Comparison of ENCODE assay signal across 35 mouse cellular contexts in the genomic region with DNA sequence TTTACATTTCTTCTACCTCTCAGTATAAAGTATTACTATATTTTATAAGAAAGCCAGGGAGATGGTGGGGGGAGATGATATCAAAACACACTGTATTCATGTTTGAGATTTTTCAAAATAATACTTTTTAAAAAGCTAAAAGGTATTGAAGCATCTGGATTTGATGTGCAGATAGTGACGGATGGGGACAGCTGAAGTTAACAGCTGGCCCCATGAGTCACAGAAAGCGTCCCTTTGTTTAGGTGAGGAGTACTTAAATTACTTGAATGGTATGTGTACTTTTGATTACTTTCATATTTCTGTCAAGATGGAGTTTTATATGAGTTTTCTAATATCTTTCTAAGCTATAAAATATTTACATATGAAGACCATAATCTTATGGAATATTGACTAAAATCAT.
"Had no signal": no experiment of that assay in that cellular context is flagged by ENCODE, and none has a peak within 500 bp of the region (broad histone marks: within the 10 kb centered on the region; RNA-seq: fewer than 3 reads in every experiment).

No protein-coding gene starts in this region.

- DNase-seq: heart, postnatal 10 days; heart, postnatal 14 days; heart, postnatal 36 days; heart, postnatal 4 days; kidney, adult 11 months; kidney, adult 18-20 months; kidney, adult 2 months; kidney, adult 8-10 months; kidney, adult 9 months; kidney, postnatal 10 days; kidney, postnatal 14 days; kidney, postnatal 25 days; kidney, postnatal 36 days; kidney, postnatal 4 days; layer of hippocampus, adult 9-11 months; layer of hippocampus, postnatal 36 days had no signal

- ATAC-seq: hindbrain, embryonic 16.5 days; hindbrain, postnatal 0 days; inflammation-experienced regulatory T-cells, adult 6 months; intestine, embryonic 15.5 days; intestine, embryonic 16.5 days; intestine, postnatal 0 days had no signal

- H3K27me3 ChIP-seq: heart, embryonic 12.5 days; heart, embryonic 13.5 days; heart, embryonic 15.5 days; hindbrain, embryonic 12.5 days; hindbrain, embryonic 13.5 days; hindbrain, embryonic 15.5 days; intestine, embryonic 15.5 days; kidney, embryonic 15.5 days had no signal

- H3K36me3 ChIP-seq: hindbrain, embryonic 12.5 days; hindbrain, embryonic 15.5 days had no signal

- H3K9me3 ChIP-seq: heart, embryonic 10.5 days; heart, embryonic 12.5 days; heart, embryonic 13.5 days; heart, embryonic 15.5 days; hindbrain, embryonic 10.5 days; hindbrain, embryonic 12.5 days; hindbrain, embryonic 13.5 days; hindbrain, embryonic 15.5 days; intestine, embryonic 15.5 days; kidney, embryonic 15.5 days had no signal

- H3K4me3 ChIP-seq: heart, embryonic 10.5 days; heart, embryonic 12.5 days; heart, embryonic 13.5 days; heart, embryonic 15.5 days; hindbrain, embryonic 10.5 days; hindbrain, embryonic 12.5 days; hindbrain, embryonic 13.5 days; hindbrain, embryonic 15.5 days; intestine, embryonic 15.5 days; kidney, embryonic 15.5 days; layer of hippocampus, adult 2 months had no signal

- H3K4me2 ChIP-seq: heart, embryonic 11.5 days; heart, embryonic 12.5 days; heart, embryonic 13.5 days; heart, embryonic 15.5 days; hindbrain, embryonic 12.5 days; hindbrain, embryonic 13.5 days; hindbrain, embryonic 14.5 days; hindbrain, embryonic 15.5 days; intestine, embryonic 15.5 days; kidney, embryonic 15.5 days had no signal

- H3K27ac ChIP-seq: heart, embryonic 10.5 days; heart, embryonic 15.5 days; hindbrain, embryonic 10.5 days; hindbrain, embryonic 12.5 days; hindbrain, embryonic 13.5 days; hindbrain, embryonic 14.5 days; hindbrain, embryonic 15.5 days; hindbrain, postnatal 0 days; intestine, embryonic 15.5 days; kidney, embryonic 15.5 days; kidney, postnatal 0 days; layer of hippocampus, adult 2 months had no signal

- H3K9ac ChIP-seq: heart, embryonic 12.5 days; heart, embryonic 13.5 days; heart, embryonic 15.5 days; hindbrain, embryonic 12.5 days; hindbrain, embryonic 13.5 days; hindbrain, embryonic 14.5 days; hindbrain, embryonic 15.5 days; intestine, embryonic 15.5 days; kidney, embryonic 15.5 days had no signal

- H3K4me1 ChIP-seq: hindbrain, embryonic 10.5 days; hindbrain, embryonic 12.5 days; hindbrain, embryonic 13.5 days; hindbrain, embryonic 15.5 days; intestine, embryonic 15.5 days; kidney, embryonic 15.5 days had no signal
